Mouse (Mus musculus): Measurements from ENCODE around the gene Sco2.

GRCm38 (mm10) chr15:89358784-89359183, 14.9 kb downstream of the Sco2 start:
- TF ChIP-seq POLR2A (IDR thresholded peaks at IDR 0.05; ENCODE audit: insufficient read depth, low read depth, low read length), result no peak
- no peak for TF ChIP-seq CTCF (IDR thresholded peaks at IDR 0.05; ENCODE audit: insufficient read depth, low read depth, low read length)

Data from olfactory bulb, adult 2 months (tissue).